Mouse (Mus musculus) myocyte (in vitro differentiated cells): ENCODE data around the gene Ctsd.

Experiments
- MAX ChIP-seq: IDR thresholded peaks from one replicate; pipeline ENCODE4 v1.6.1; 2011; ENCODE audit warnings: low read depth, mild to moderate bottlenecking, control low read depth
- POLR2A ChIP-seq: IDR thresholded peaks from one replicate; pipeline ENCODE4 v1.6.1; 2011; ENCODE audit warnings: low read depth, mild to moderate bottlenecking, control low read depth, moderate library complexity; ENCODE audit not compliant: insufficient read length

DNA sequence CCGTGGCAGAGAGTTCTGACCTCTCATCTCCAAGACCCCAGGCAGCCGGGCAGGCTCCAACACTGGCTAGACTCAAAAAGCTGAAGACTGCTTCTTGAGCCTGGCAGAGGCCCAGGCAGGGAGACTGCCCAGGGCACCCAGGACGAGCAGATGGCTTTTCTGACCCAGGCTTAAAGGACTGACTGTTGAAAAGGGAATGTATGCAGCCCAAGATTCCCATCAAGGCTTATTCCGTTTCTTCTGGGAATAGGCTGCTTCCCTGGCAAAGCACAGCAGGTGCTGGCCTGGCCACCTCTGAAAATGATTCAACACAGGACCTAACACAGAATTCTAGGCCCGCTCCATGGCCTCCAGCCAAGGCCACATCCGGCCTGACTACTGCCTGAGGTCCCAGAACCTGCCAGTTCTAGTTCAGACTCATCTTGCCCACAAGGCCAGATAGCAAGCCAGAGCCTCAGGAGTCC lies 12.5 kb downstream of the Ctsd start:
- TF ChIP-seq POLR2A (no peak), MAX (no peak)
